Mouse (Mus musculus): Measurements from ENCODE around the gene Ambra1. TPM values are rescaled to one million over a fixed set of nuclear protein-coding genes. Genes with fewer than 3 reads are reported as not detected.

The Ambra1 gene
- polyA plus RNA-seq, 1 experiment from 2014 or later = 16.8 TPM

DNA sequence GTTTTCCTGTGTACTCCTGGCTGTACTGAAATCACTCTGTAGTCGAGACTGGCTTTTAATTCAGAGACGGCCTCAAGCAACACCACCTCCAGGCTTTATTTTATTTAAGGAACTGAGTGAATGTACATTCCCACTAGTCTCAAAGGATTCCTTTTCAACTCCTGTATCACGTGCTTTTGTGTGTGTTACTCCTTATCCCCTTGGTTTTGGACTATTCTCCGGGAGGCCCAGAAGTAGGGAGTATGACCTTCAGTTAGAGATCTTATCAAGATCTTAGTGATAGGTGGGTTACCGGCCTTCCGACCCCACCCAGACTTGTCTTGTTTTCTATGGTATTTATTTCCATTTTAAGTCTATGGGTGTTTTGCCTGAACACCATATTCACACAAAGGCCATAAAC lies 24.2 kb upstream of the Ambra1 start:
- Histone ChIP-seq H3K9ac (replicated peaks; ENCODE audit: low read length) (no peak overlapping the region), H3K4me2 (ENCODE audit: low read depth, low read length) (no peak overlapping the region), H3K4me1 (ENCODE audit: control insufficient read depth, insufficient read depth, low read length) (no peaks in the 10 kb centered on the region; the same call in 1 of the 2 replicates), H3K27me3 (ENCODE audit: control insufficient read depth, insufficient read depth, low read length) (no peaks in the 10 kb centered on the region), H3K4me3 (ENCODE audit: low read depth, low read length) (no peak overlapping the region), H3K9me3 (replicated peaks; ENCODE audit: control insufficient read depth, low read length) (no peaks in the 10 kb centered on the region), H3K36me3 (replicated peaks; ENCODE audit: control insufficient read depth, insufficient read depth, low read depth, low read length) (no peaks in the 10 kb centered on the region), H3K27ac (replicated peaks; ENCODE audit: low read depth, low read length) (no peak overlapping the region)
- DNase-seq (ENCODE audit: low spot score) (no peak), ATAC-seq (replicated peaks; ENCODE audit: insufficient number of reproducible peaks, low FRiP score, low TSS enrichment, low read depth) (no peak)
- WGBS = 80% methylated on average over 6 of the region's 6 CpGs

DNA sequence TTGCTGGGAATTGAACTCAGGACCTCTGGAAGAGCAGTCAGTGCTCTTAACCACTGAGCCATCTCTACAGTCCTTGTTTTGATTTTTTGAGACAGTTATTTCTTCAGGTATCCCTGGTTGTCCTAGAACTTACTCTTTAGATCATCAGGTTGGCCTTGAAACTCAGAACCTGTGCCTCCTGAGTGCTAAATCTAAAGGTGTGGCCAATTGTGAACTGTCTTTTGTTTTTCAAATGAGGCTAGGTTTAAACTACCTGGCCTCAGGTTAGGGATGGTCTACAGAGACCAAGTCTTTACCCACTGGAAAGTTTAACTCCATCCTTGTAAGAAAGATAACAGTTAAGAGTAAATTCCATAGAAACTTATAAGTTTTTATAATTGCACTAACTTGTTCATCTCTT lies 23.5 kb upstream of the Ambra1 start:
- Histone ChIP-seq H3K4me2 (ENCODE audit: low read depth, low read length) (no peak overlapping the region), H3K9ac (replicated peaks; ENCODE audit: low read length) (no peak overlapping the region), H3K9me3 (replicated peaks; ENCODE audit: control insufficient read depth, low read length) (no peaks in the 10 kb centered on the region), H3K27me3 (ENCODE audit: control insufficient read depth, insufficient read depth, low read length) (no peaks in the 10 kb centered on the region), H3K36me3 (replicated peaks; ENCODE audit: control insufficient read depth, insufficient read depth, low read depth, low read length) (no peaks in the 10 kb centered on the region), H3K27ac (replicated peaks; ENCODE audit: low read depth, low read length) (no peak overlapping the region), H3K4me3 (ENCODE audit: low read depth, low read length) (no peak overlapping the region), H3K4me1 (ENCODE audit: control insufficient read depth, insufficient read depth, low read length) (no peaks in the 10 kb centered on the region; the same call in 1 of the 2 replicates)
- DNase-seq (ENCODE audit: low spot score) = no peak
- no peak for ATAC-seq (replicated peaks; ENCODE audit: insufficient number of reproducible peaks, low FRiP score, low TSS enrichment, low read depth)

DNA sequence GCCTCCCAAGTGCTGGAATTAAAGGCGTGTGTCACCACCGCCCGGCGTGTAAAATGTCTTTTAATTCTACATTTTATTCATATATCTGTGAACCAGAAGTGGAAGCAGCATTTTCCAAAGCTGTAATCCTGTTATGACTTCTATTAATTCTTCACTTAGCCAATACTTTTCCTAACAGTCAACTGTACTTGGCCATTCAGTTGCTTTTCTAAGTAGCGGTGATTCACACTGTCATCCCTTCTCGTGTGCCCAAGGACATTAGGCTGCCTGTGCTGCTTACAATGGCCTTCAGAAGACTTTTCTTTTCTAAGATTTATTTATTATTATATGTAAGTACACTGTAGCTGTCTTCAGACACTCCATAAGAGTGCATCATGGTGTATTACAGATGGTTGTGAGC lies 21.6 kb upstream of the Ambra1 start:
- H3K9me3 ChIP-seq (replicated peaks; ENCODE audit: control insufficient read depth, low read length) = no peaks in the 10 kb centered on the region
- H3K27ac ChIP-seq (replicated peaks; ENCODE audit: low read depth, low read length) = no peak overlapping the region
- no peaks in the 10 kb centered on the region for H3K36me3 ChIP-seq (replicated peaks; ENCODE audit: control insufficient read depth, insufficient read depth, low read depth, low read length)
- no peaks in the 10 kb centered on the region for H3K27me3 ChIP-seq (ENCODE audit: control insufficient read depth, insufficient read depth, low read length)
- H3K4me1 ChIP-seq (ENCODE audit: control insufficient read depth, insufficient read depth, low read length) = no peaks in the 10 kb centered on the region; the same call in 1 of the 2 replicates
- 94% methylated on average over 6 of the region's 6 CpGs for WGBS
- H3K4me3 ChIP-seq (ENCODE audit: low read depth, low read length) = no peak overlapping the region
- H3K4me2 ChIP-seq (ENCODE audit: low read depth, low read length) = no peak overlapping the region
- ATAC-seq (replicated peaks; ENCODE audit: insufficient number of reproducible peaks, low FRiP score, low TSS enrichment, low read depth) (no peak), DNase-seq (ENCODE audit: low spot score) (no peak)
- H3K9ac ChIP-seq (replicated peaks; ENCODE audit: low read length) = no peak overlapping the region

GRCm38 (mm10) chr2:91710272-91711234 lies 19.4 kb upstream of the Ambra1 start, which contains the start of the genes Atg13 and Harbi1:
Atg13 (minus strand) TSS chr2:91710576.
Harbi1 (plus strand) TSS chr2:91710852.
- H3K9ac ChIP-seq (replicated peaks; ENCODE audit: low read length) = peak within 1 kb of the TSS; percentile 75
- peak within 1 kb of the TSS; percentile 80 for H3K4me3 ChIP-seq (ENCODE audit: low read depth, low read length)
- no peaks in the 10 kb centered on the region for H3K9me3 ChIP-seq (replicated peaks; ENCODE audit: control insufficient read depth, low read length)
- peak within 1 kb of the TSS; percentile 71 for H3K4me2 ChIP-seq (ENCODE audit: low read depth, low read length)
- peak within 1 kb of the TSS; percentile 25 for H3K27ac ChIP-seq (replicated peaks; ENCODE audit: low read depth, low read length)
- ATAC-seq (replicated peaks; ENCODE audit: insufficient number of reproducible peaks, low FRiP score, low TSS enrichment, low read depth) = peak; percentile 96
- H3K27me3 ChIP-seq (ENCODE audit: control insufficient read depth, insufficient read depth, low read length) = no peaks in the 10 kb centered on the region
- peak; percentile 94 for DNase-seq (ENCODE audit: low spot score)
- H3K4me1 ChIP-seq (ENCODE audit: control insufficient read depth, insufficient read depth, low read length) = no peaks in the 10 kb centered on the region; the same call in 1 of the 2 replicates
- WGBS = under 1% methylated on average over 66 of the region's 66 CpGs
- H3K36me3 ChIP-seq (replicated peaks; ENCODE audit: control insufficient read depth, insufficient read depth, low read depth, low read length) = no peaks in the 10 kb centered on the region

- no peaks in the 10 kb centered on the region for H3K27me3 ChIP-seq (ENCODE audit: control insufficient read depth, insufficient read depth, low read length)
- H3K36me3 ChIP-seq (replicated peaks; ENCODE audit: control insufficient read depth, insufficient read depth, low read depth, low read length) = no peaks in the 10 kb centered on the region; the same call in 1 of the 2 replicates
- H3K9ac ChIP-seq (replicated peaks; ENCODE audit: low read length) = peak overlapping the region; percentile 75
- H3K4me3 ChIP-seq (ENCODE audit: low read depth, low read length) = peak overlapping the region; percentile 80
- 6% methylated on average over 8 of the region's 8 CpGs for WGBS
- ATAC-seq (replicated peaks; ENCODE audit: insufficient number of reproducible peaks, low FRiP score, low TSS enrichment, low read depth) = no peak
- peak overlapping the region; percentile 64 for H3K4me2 ChIP-seq (ENCODE audit: low read depth, low read length)
- peak; percentile 9 for DNase-seq (ENCODE audit: low spot score)
- H3K9me3 ChIP-seq (replicated peaks; ENCODE audit: control insufficient read depth, low read length) = no peaks in the 10 kb centered on the region
- H3K27ac ChIP-seq (replicated peaks; ENCODE audit: low read depth, low read length) = peak overlapping the region; percentile 25
- no peaks in the 10 kb centered on the region; the same call in 1 of the 2 replicates for H3K4me1 ChIP-seq (ENCODE audit: control insufficient read depth, insufficient read depth, low read length)
Observed at GRCm38 (mm10) chr2:91711256-91711925, 18.5 kb upstream of the Ambra1 start.

DNA sequence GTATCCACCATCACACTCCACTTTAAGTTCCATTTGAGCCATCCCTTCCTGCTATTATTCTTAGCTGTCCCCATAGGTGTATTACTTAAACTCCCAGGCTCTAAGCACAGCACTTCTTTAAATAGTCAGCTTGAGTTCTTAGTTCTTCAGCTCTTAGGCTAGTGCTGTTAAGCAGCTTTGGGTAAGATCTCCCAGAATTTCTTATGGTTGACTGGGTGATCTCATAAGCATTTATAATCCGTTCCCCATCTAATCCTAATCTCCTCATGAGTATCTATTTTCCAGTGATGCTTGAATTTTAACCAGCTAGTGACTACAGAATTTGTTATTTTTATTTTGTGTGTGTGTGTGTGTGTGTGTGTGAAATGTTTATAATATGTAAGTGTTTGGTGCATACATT lies 15.0 kb upstream of the Ambra1 start:
- Histone ChIP-seq H3K4me1 (ENCODE audit: control insufficient read depth, insufficient read depth, low read length) (no peaks in the 10 kb centered on the region), H3K9ac (replicated peaks; ENCODE audit: low read length) (no peak overlapping the region), H3K27ac (replicated peaks; ENCODE audit: low read depth, low read length) (no peak overlapping the region), H3K4me3 (ENCODE audit: low read depth, low read length) (no peak overlapping the region), H3K4me2 (ENCODE audit: low read depth, low read length) (no peak overlapping the region), H3K9me3 (replicated peaks; ENCODE audit: control insufficient read depth, low read length) (no peaks in the 10 kb centered on the region), H3K36me3 (replicated peaks; ENCODE audit: control insufficient read depth, insufficient read depth, low read depth, low read length) (no peaks in the 10 kb centered on the region; the same call in 1 of the 2 replicates), H3K27me3 (ENCODE audit: control insufficient read depth, insufficient read depth, low read length) (no peaks in the 10 kb centered on the region)
- DNase-seq (ENCODE audit: low spot score) (no peak), ATAC-seq (replicated peaks; ENCODE audit: insufficient number of reproducible peaks, low FRiP score, low TSS enrichment, low read depth) (no peak)
- 86% methylated on average over 1 of the region's 1 CpGs for WGBS

- Histone ChIP-seq H3K4me3 (ENCODE audit: low read depth, low read length) (no peak overlapping the region), H3K9ac (replicated peaks; ENCODE audit: low read length) (no peak overlapping the region), H3K36me3 (replicated peaks; ENCODE audit: control insufficient read depth, insufficient read depth, low read depth, low read length) (no peaks in the 10 kb centered on the region; the same call in none of the 2 replicates), H3K27me3 (ENCODE audit: control insufficient read depth, insufficient read depth, low read length) (no peaks in the 10 kb centered on the region), H3K9me3 (replicated peaks; ENCODE audit: control insufficient read depth, low read length) (no peaks in the 10 kb centered on the region), H3K27ac (replicated peaks; ENCODE audit: low read depth, low read length) (no peak overlapping the region), H3K4me1 (ENCODE audit: control insufficient read depth, insufficient read depth, low read length) (no peaks in the 10 kb centered on the region), H3K4me2 (ENCODE audit: low read depth, low read length) (no peak overlapping the region)
- DNase-seq (ENCODE audit: low spot score) (no peak), ATAC-seq (replicated peaks; ENCODE audit: insufficient number of reproducible peaks, low FRiP score, low TSS enrichment, low read depth) (no peak)
- WGBS = 85% methylated on average over 6 of the region's 6 CpGs
Observed at GRCm38 (mm10) chr2:91718276-91718675, 11.7 kb upstream of the Ambra1 start.

Measured in embryonic facial prominence, embryonic 11.5 days (tissue).